Mouse (Mus musculus) hindbrain, embryonic 13.5 days (tissue): ENCODE measurements around the gene Smim24. TPM values are rescaled to one million over a fixed set of nuclear protein-coding genes. Genes with fewer than 3 reads are reported as not detected.

ENCODE experiments used
- ATAC-seq: fragments of 200-750 bp; cut with Nextera tagmentation; 2 replicates; pipeline ENCODE4 v1.8.0; 2017; ENCODE audit warnings: moderate TSS enrichment; ENCODE audit not compliant: low FRiP score
- H3K27ac ChIP-seq: fragments of 300-500 bp; sonication (generic); 2 replicates; pipeline ENCODE4 v1.5.1; 2015; ENCODE audit warnings: inconsistent platforms, mild to moderate bottlenecking, moderate library complexity
- H3K27me3 ChIP-seq: fragments of 300-500 bp; sonication (generic); 2 replicates; pipeline ENCODE4 v1.6.1; 2015; ENCODE audit warnings: mild to moderate bottlenecking, inconsistent platforms
- H3K36me3 ChIP-seq: fragments of 300-500 bp; sonication (generic); 2 replicates; pipeline ENCODE4 v1.6.1; 2015; ENCODE audit warnings: mild to moderate bottlenecking, inconsistent platforms
- H3K4me1 ChIP-seq: fragments of 300-500 bp; sonication (generic); replicated peaks from 2 replicates; pipeline ENCODE4 v1.6.1; 2015; ENCODE audit warnings: inconsistent platforms
- H3K4me2 ChIP-seq: fragments of 300-500 bp; sonication (generic); 2 replicates; pipeline ENCODE4 v1.6.1; 2015; ENCODE audit warnings: inconsistent platforms, mild to moderate bottlenecking, moderate library complexity
- H3K4me3 ChIP-seq: fragments of 300-500 bp; sonication (generic); 2 replicates; pipeline ENCODE4 v1.5.1; 2015; ENCODE audit warnings: mild to moderate bottlenecking, inconsistent platforms
- H3K9ac ChIP-seq: fragments of 300-500 bp; sonication (generic); 2 replicates; pipeline ENCODE4 v1.6.1; 2015; ENCODE audit warnings: mild to moderate bottlenecking, inconsistent platforms
- H3K9me3 ChIP-seq: fragments of 300-500 bp; sonication (generic); 2 replicates; pipeline ENCODE4 v1.6.1; 2016; ENCODE audit warnings: inconsistent platforms
- WGBS: fragments of 180-500 bp; shearing (Covaris S2); methylation state at CpG from one replicate; pipeline ENCODE4 v1.1.7; 2015; 5-methylcytosine and 5-hydroxymethylcytosine counted together
- polyA plus RNA-seq: library from polyadenylated mRNA; unstranded; fragments of >200 nt; fragmentation: Nextera tagmentation; extraction: Ambion mirVana; gene quantifications from 2 replicates; pipeline ENCODE4 v1.2.1, GENCODE M21; 2015

Smim24 gene
- polyA plus RNA-seq, 1 experiment from 2014 or later = 1.8 TPM

GRCm38 (mm10) chr10:81406504-81407440, 13.9 kb downstream of the Smim24 start:
- Histone ChIP-seq H3K27me3 (peaks cover 47% of the 10 kb centered on the region), H3K4me3 (peak overlapping the region; percentile 25), H3K27ac (peak overlapping the region; percentile 35; the same call in 1 of the 2 replicates), H3K4me2 (peak overlapping the region; percentile 45), H3K4me1 (peaks cover 86% of the 10 kb centered on the region), H3K9me3 (no peaks in the 10 kb centered on the region), H3K36me3 (peaks cover 47% of the 10 kb centered on the region), H3K9ac (peak overlapping the region; percentile 53; the same call in 1 of the 2 replicates)
- WGBS = 24% methylated on average over 24 of the region's 24 CpGs
- ATAC-seq = no peak

DNA sequence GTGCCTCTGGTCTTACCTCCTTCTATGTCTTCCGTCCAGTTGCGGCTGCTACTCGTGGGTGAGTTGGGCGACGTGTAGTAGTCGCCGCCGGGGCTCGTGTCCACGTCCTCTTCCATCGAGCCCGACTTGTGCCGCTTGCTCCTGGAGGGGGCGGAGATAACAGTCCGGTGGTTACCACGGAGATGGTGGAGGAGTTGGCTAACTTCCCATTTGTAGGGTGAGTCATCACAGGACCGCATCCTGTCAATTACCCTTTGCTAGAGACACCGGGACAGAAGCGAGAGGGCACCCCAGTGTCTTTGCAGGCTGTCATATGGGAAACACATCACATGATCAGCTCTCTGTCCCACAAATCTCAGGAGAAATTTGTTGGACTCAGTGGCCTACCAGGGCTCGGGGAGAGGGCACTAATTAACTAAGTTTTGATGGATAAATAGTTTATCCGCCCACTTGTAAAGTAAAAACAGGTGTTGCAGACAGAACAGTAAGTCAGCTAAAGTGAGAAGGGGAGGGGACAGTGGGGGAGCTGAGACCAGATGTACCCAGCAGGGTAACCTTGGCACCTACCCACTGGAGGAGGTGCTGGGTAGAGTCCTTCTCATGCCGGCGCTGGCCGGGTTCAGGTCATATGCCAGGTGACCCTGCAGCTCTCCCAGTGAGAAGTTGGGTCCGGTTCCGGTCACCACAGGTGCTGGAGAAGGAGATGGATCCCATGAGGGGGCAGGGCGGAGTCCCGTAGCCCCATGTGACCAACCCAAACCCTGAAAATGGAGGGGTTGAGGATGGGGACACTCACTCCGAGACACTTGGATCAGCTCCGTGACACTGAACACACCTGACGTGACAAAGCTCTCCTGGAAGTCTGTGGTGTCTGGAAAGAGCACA, 14.9 kb downstream of the Smim24 start:
- WGBS = 20% methylated on average over 31 of the region's 31 CpGs
- peak overlapping the region; percentile 35; the same call in 1 of the 2 replicates for H3K27ac ChIP-seq
- no peak for ATAC-seq
- H3K27me3 ChIP-seq = peaks cover 47% of the 10 kb centered on the region
- H3K9me3 ChIP-seq = no peaks in the 10 kb centered on the region
- peak overlapping the region; percentile 45 for H3K4me2 ChIP-seq
- peaks cover 54% of the 10 kb centered on the region for H3K36me3 ChIP-seq
- peak overlapping the region; percentile 25 for H3K4me3 ChIP-seq
- peaks cover 86% of the 10 kb centered on the region for H3K4me1 ChIP-seq
- peak overlapping the region; percentile 53; the same call in 1 of the 2 replicates for H3K9ac ChIP-seq

GRCm38 (mm10) chr10:81408424-81408729, 15.5 kb downstream of the Smim24 start:
- Histone ChIP-seq H3K9me3 (no peaks in the 10 kb centered on the region), H3K27ac (peak overlapping the region; percentile 9; the same call in 1 of the 2 replicates), H3K4me3 (no peak overlapping the region), H3K9ac (no peak overlapping the region), H3K27me3 (peaks cover 47% of the 10 kb centered on the region), H3K4me1 (peaks cover 85% of the 10 kb centered on the region), H3K36me3 (peaks cover 52% of the 10 kb centered on the region), H3K4me2 (no peak overlapping the region)
- 45% methylated on average over 13 of the region's 13 CpGs for WGBS
- no peak for ATAC-seq

GRCm38 (mm10) chr10:81408871-81409291, 16.0 kb downstream of the Smim24 start:
- 14% methylated on average over 9 of the region's 9 CpGs for WGBS
- peaks cover 86% of the 10 kb centered on the region for H3K4me1 ChIP-seq
- no peaks in the 10 kb centered on the region for H3K9me3 ChIP-seq
- peaks cover 47% of the 10 kb centered on the region for H3K27me3 ChIP-seq
- peak overlapping the region; percentile 9; the same call in 1 of the 2 replicates for H3K27ac ChIP-seq
- H3K4me2 ChIP-seq = no peak overlapping the region
- peaks cover 50% of the 10 kb centered on the region for H3K36me3 ChIP-seq
- H3K4me3 ChIP-seq = no peak overlapping the region
- ATAC-seq = no peak
- H3K9ac ChIP-seq = no peak overlapping the region

DNA sequence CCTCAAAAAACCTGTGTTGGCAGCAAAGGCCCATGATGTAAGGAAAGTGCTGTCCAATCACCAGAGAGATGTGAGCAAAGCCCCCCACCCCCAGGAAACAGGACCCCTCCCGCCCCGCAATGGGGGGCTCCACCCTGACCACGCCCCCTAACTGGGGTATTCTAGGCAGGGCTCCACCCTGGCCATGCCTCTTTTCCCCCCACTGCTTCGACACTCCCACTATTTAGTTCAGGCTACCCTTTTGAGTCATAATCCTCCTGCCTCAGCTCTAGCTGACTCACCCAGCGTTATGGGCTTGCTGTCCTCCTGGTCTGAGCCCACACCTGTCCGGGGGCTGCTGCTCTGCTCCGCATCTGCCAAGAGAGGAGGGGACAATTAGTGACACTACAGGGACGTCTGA, 16.5 kb downstream of the Smim24 start:
- ATAC-seq = no peak
- H3K4me2 ChIP-seq = 0 out of 2 replicates have a peak overlapping the region, but pooled peaks have one; percentile 4
- no peaks in the 10 kb centered on the region for H3K9me3 ChIP-seq
- no peak overlapping the region for H3K4me3 ChIP-seq
- peaks cover 88% of the 10 kb centered on the region for H3K4me1 ChIP-seq
- no peak overlapping the region for H3K9ac ChIP-seq
- H3K36me3 ChIP-seq = peaks cover 50% of the 10 kb centered on the region
- peaks cover 47% of the 10 kb centered on the region for H3K27me3 ChIP-seq
- 13% methylated on average over 8 of the region's 8 CpGs for WGBS
- H3K27ac ChIP-seq = no peak overlapping the region

DNA sequence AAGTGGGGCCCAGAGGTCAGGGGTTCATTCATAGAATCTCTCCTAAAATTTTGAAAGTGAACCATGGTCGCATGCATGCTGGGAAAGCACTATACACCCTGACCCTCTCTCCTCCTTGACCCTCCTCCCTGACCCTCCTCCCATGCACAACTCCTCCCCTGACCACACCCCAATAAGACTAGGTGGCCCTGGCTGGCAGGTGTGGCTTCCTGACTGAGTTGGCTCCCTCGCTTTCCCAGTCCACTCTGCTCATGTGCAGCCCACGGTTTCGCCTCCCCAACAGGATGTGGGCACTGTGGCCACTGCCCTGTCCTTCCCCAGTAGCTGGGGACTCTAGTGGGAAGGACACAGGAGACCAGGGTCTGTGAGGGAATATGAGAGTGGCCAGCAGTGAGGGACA, 17.5 kb downstream of the Smim24 start:
- peak overlapping the region; percentile 77 for H3K27ac ChIP-seq
- 72% methylated on average over 4 of the region's 4 CpGs for WGBS

DNA sequence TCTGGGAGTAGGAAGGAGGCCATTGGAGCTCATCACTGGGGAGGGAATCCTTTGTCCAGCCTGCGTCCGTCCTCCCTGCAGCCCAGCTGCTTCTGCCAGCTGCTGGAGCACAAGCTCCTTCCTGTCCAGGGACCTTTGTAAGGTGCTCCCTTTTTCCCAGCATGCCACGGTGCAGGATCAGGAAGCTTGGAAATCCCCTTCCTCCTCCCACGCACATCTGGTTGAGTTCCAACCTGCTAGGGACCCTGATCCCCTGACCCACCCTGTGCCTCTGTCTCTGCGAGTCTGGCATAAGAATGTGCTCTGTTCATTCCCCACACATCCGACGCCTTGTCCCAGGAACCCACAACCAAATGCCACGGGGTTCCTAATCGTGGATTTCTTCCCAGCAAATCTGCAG, 18.1 kb downstream of the Smim24 start:
- Histone ChIP-seq H3K4me1 (peaks cover 99% of the 10 kb centered on the region), H3K27ac (peak overlapping the region; percentile 77)
- no peak for ATAC-seq

More for the DNA sequence above, 17.5 kb downstream of the Smim24 start:
- no peak overlapping the region for H3K4me3 ChIP-seq
- peaks cover 42% of the 10 kb centered on the region for H3K36me3 ChIP-seq
- no peak overlapping the region for H3K4me2 ChIP-seq
- peaks cover 40% of the 10 kb centered on the region for H3K27me3 ChIP-seq
- H3K9ac ChIP-seq = no peak overlapping the region; the same call in 1 of the 2 replicates
- H3K4me1 ChIP-seq = peaks cover 94% of the 10 kb centered on the region
- no peak for ATAC-seq
- no peaks in the 10 kb centered on the region for H3K9me3 ChIP-seq

DNA sequence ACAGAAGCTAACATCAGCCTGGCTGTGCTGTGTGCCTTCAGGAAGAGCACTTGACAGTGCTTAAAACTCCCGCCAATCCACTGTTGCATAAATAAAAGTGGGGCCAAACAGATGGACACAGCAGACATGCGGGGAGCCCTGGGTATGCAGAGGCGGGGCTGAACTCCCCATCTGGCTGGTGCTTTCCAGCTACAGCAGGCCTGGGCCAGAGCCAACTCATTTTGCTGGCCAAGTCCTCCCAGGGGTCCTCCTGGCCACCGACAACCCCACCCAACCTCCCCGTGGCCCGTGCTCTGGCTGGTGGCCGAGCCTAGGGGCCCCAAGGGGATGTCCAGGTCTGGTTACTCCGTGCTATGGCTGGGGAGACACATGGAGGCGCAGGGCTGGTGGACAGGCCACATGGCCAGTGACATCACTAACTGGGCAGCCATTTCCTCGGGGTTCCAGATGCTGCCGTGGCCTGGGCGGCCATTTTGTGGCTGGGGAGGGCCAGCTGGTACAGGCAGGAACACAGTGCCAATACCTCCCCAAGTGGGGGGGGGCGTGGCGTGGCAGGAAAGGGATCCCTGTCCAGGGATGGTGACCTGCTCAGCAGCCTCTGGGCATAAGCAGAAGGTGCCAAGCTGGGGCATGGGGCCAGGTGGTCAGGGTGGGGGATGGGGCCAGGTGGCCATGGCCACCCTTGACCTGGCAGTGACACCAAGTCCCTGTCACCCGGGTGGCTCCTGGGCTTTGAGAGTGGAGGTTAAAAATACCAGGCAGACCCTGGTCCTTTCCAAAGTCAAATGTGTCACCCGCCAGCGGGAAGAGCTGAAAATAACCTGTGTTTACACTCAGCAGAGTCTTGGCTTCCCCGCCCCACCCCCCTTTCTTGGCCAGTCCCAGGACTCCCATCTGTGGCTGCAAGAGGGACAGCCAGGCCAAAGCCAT, 18.9 kb downstream of the Smim24 start:
- Histone ChIP-seq H3K4me1 (peaks cover 99% of the 10 kb centered on the region), H3K4me3 (no peak overlapping the region), H3K9ac (peak overlapping the region; percentile 10; the same call in 1 of the 2 replicates), H3K4me2 (peak overlapping the region; percentile 13; the same call in 1 of the 2 replicates), H3K27ac (peak overlapping the region; percentile 77), H3K27me3 (peaks cover 26% of the 10 kb centered on the region), H3K9me3 (no peaks in the 10 kb centered on the region), H3K36me3 (peaks cover 28% of the 10 kb centered on the region)
- 0 out of 2 replicates have a peak, but pooled peaks have one; percentile 4 for ATAC-seq
- 55% methylated on average over 18 of the region's 18 CpGs for WGBS

More for the DNA sequence above, 18.1 kb downstream of the Smim24 start:
- Histone ChIP-seq H3K4me3 (no peak overlapping the region), H3K36me3 (peaks cover 36% of the 10 kb centered on the region), H3K27me3 (peaks cover 34% of the 10 kb centered on the region), H3K4me2 (no peak overlapping the region), H3K9me3 (no peaks in the 10 kb centered on the region), H3K9ac (no peak overlapping the region)
- 74% methylated on average over 9 of the region's 9 CpGs for WGBS

GRCm38 (mm10) chr10:81412586-81413309, 19.9 kb downstream of the Smim24 start:
- H3K4me2 ChIP-seq = no peak overlapping the region
- ATAC-seq = no peak
- peak overlapping the region; percentile 77 for H3K27ac ChIP-seq
- H3K9me3 ChIP-seq = no peaks in the 10 kb centered on the region
- no peak overlapping the region for H3K4me3 ChIP-seq
- H3K4me1 ChIP-seq = peaks cover 99% of the 10 kb centered on the region
- peaks cover 21% of the 10 kb centered on the region for H3K27me3 ChIP-seq
- WGBS = 79% methylated on average over 16 of the region's 16 CpGs
- H3K9ac ChIP-seq = no peak overlapping the region
- peaks cover 19% of the 10 kb centered on the region for H3K36me3 ChIP-seq

- no peak for ATAC-seq
- Histone ChIP-seq H3K4me1 (peaks cover 99% of the 10 kb centered on the region), H3K27ac (no peak overlapping the region), H3K9me3 (no peaks in the 10 kb centered on the region), H3K4me2 (peak overlapping the region; percentile 36), H3K36me3 (peaks cover 11% of the 10 kb centered on the region), H3K9ac (peak overlapping the region; percentile 56; the same call in 1 of the 2 replicates), H3K27me3 (peaks cover 15% of the 10 kb centered on the region), H3K4me3 (no peak overlapping the region)
- 24% methylated on average over 26 of the region's 26 CpGs for WGBS
These were observed 20.7 kb downstream of the Smim24 start for GRCm38 (mm10) chr10:81413310-81414261.
